Mouse (Mus musculus): ENCODE measurements around the gene Sh3bp4. TPM values are rescaled to one million over a fixed set of nuclear protein-coding genes. Genes with fewer than 3 reads are reported as not detected.

The Sh3bp4 gene
- total and polyA plus RNA-seq, 3 experiments = not detected

- dilution Hi-C loops (cut with MboI; ENCODE audit: extremely low pct_ligation_motif_present, extremely low pct_unique_long_range_greater_than_20kb, low sequenced_read_pairs) = no loop called here
- no peak for DNase-seq (ENCODE audit: extremely low read depth)
Observed at GRCm38 (mm10) chr1:89024696-89025612, 45.3 kb upstream of the Sh3bp4 start.

DNA sequence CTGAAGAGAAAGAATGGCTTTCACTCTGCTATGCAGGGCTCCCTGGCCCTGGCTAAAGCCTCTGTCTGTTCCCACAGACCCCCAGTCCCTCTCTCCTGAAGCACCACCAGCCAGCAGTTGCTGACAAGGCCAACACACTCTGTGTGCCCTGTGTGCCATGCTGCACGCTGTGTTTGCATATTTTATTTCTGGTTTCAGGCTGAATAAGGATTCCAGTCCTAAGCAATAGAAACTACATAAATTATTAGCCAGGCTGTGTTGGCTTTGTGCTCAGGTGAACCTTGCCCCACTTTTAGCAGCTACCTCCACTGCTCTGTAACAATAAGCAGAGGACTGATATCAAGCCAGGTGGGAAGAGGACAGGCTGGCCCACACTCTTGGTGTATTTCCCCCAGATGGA lies 44.2 kb upstream of the Sh3bp4 start:
- TF ChIP-seq PAX5 (IDR thresholded peaks at IDR 0.05; ENCODE audit: low read length) = no peak
- no peak for TF ChIP-seq MYC (IDR thresholded peaks at IDR 0.05; ENCODE audit: low read depth, low read length)
- no peak for TF ChIP-seq NELFE (IDR thresholded peaks at IDR 0.05; ENCODE audit: low read depth, low read length)
- TF ChIP-seq EP300 (IDR thresholded peaks at IDR 0.05; ENCODE audit: low read length) = no peak
- TF ChIP-seq CTCF (conservative IDR thresholded peaks at IDR 0.05 in 1 of 2, IDR thresholded peaks at IDR 0.05 in 1 of 2; ENCODE audit: low read depth in 2 of 2, low read length in 2 of 2) = no peak
- TF ChIP-seq MEF2A (IDR thresholded peaks at IDR 0.05; ENCODE audit: borderline replicate concordance, low read depth, low read length) = no peak
- TF ChIP-seq BHLHE40 (IDR thresholded peaks at IDR 0.05; ENCODE audit: low read depth, low read length) = no peak
- TF ChIP-seq HCFC1 (IDR thresholded peaks at IDR 0.05; ENCODE audit: low read depth, low read length) = no peak
- Histone ChIP-seq H3K4me2 (ENCODE audit: insufficient read depth, low read depth, poor library complexity, severe bottlenecking) (no peak overlapping the region), H3K27ac (ENCODE audit: insufficient read depth, low read depth) (no peak overlapping the region), H3K4me3 (replicated peaks in 1 of 3; ENCODE audit: low read depth in 2 of 3, low read length in 2 of 3, poor library complexity in 1 of 3) (no peak overlapping the region), H3K4me1 (ENCODE audit: control insufficient read depth in 1 of 2, insufficient read depth in 2 of 2) (no peaks in the 10 kb centered on the region), H3K9ac (ENCODE audit: insufficient read depth, low read depth) (no peak overlapping the region), H3K9me3 (replicated peaks; ENCODE audit: low read length) (peaks cover 74% of the 10 kb centered on the region), H3K27me3 (replicated peaks) (no peaks in the 10 kb centered on the region), H3K36me3 (replicated peaks in 1 of 2; ENCODE audit: control insufficient read depth in 1 of 2, insufficient read depth in 1 of 2, low read length in 1 of 2) (no peaks in the 10 kb centered on the region), H3K79me2 (replicated peaks; ENCODE audit: control insufficient read depth, extremely low read depth, insufficient read depth, poor library complexity, severe bottlenecking) (no peaks in the 10 kb centered on the region)
- DNase-seq (ENCODE audit: extremely low read depth) = no peak
- dilution Hi-C loops (cut with MboI; ENCODE audit: extremely low pct_ligation_motif_present, extremely low pct_unique_long_range_greater_than_20kb, low sequenced_read_pairs) (no loop called here), in situ Hi-C loops (cut with MboI; ENCODE audit: low pct_ligation_motif_present, low pct_unique_long_range_greater_than_20kb, low sequenced_read_pairs) (no loop called here)

More at GRCm38 (mm10) chr1:89024696-89025612, 45.3 kb upstream of the Sh3bp4 start:
- H3K27me3 ChIP-seq (replicated peaks) = no peaks in the 10 kb centered on the region
- H3K4me3 ChIP-seq (replicated peaks in 1 of 3; ENCODE audit: low read depth in 2 of 3, low read length in 2 of 3, poor library complexity in 1 of 3) = no peak overlapping the region
- TF ChIP-seq JUND (conservative IDR thresholded peaks at IDR 0.05; ENCODE audit: low read depth, low read length) (no peak), USF1 (IDR thresholded peaks at IDR 0.05; ENCODE audit: low read depth, low read length) (no peak), E2F4 (IDR thresholded peaks at IDR 0.05; ENCODE audit: insufficient replicate concordance, low read depth, low read length) (no peak), ZC3H11A (IDR thresholded peaks at IDR 0.05; ENCODE audit: low read depth, low read length) (no peak), PAX5 (IDR thresholded peaks at IDR 0.05; ENCODE audit: low read length) (no peak), POLR2A (IDR thresholded peaks at IDR 0.05; ENCODE audit: low read depth, low read length) (no peak), TCF12 (IDR thresholded peaks at IDR 0.05; ENCODE audit: low read depth, low read length) (no peak), POLR2AphosphoS2 (IDR thresholded peaks at IDR 0.05; ENCODE audit: low read depth, low read length) (no peak), MXI1 (IDR thresholded peaks at IDR 0.05; ENCODE audit: low read depth, low read length) (no peak), NELFE (IDR thresholded peaks at IDR 0.05; ENCODE audit: low read depth, low read length) (no peak), MYC (IDR thresholded peaks at IDR 0.05; ENCODE audit: low read depth, low read length) (no peak), KAT2A (IDR thresholded peaks at IDR 0.05; ENCODE audit: insufficient replicate concordance, low read length) (no peak), HCFC1 (IDR thresholded peaks at IDR 0.05; ENCODE audit: low read depth, low read length) (no peak), USF2 (conservative IDR thresholded peaks at IDR 0.05; ENCODE audit: low read depth, low read length) (no peak), ETS1 (conservative IDR thresholded peaks at IDR 0.05; ENCODE audit: low read depth, low read length) (no peak), CHD2 (IDR thresholded peaks at IDR 0.05; ENCODE audit: low read length) (no peak), MAX (IDR thresholded peaks at IDR 0.05; ENCODE audit: low read length) (no peak), SIN3A (IDR thresholded peaks at IDR 0.05; ENCODE audit: low read length) (no peak), ZKSCAN1 (IDR thresholded peaks at IDR 0.05; ENCODE audit: borderline replicate concordance, low read depth, low read length) (no peak)
- H3K9ac ChIP-seq (ENCODE audit: insufficient read depth, low read depth) = no peak overlapping the region
- no peaks in the 10 kb centered on the region for H3K79me2 ChIP-seq (replicated peaks; ENCODE audit: control insufficient read depth, extremely low read depth, insufficient read depth, poor library complexity, severe bottlenecking)
- H3K4me2 ChIP-seq (ENCODE audit: insufficient read depth, low read depth, poor library complexity, severe bottlenecking) = no peak overlapping the region
- H3K4me1 ChIP-seq (ENCODE audit: control insufficient read depth in 1 of 2, insufficient read depth in 2 of 2) = no peaks in the 10 kb centered on the region
- no peaks in the 10 kb centered on the region for H3K36me3 ChIP-seq (replicated peaks in 1 of 2; ENCODE audit: control insufficient read depth in 1 of 2, insufficient read depth in 1 of 2, low read length in 1 of 2)
- in situ Hi-C loops (cut with MboI; ENCODE audit: low pct_ligation_motif_present, low pct_unique_long_range_greater_than_20kb, low sequenced_read_pairs) = no loop called here
- H3K9me3 ChIP-seq (replicated peaks; ENCODE audit: low read length) = peaks cover 74% of the 10 kb centered on the region
- no peak overlapping the region for H3K27ac ChIP-seq (ENCODE audit: insufficient read depth, low read depth)
